Mouse (Mus musculus): ENCODE measurements around the gene Olfr1359.

The Olfr1359 gene

DNA sequence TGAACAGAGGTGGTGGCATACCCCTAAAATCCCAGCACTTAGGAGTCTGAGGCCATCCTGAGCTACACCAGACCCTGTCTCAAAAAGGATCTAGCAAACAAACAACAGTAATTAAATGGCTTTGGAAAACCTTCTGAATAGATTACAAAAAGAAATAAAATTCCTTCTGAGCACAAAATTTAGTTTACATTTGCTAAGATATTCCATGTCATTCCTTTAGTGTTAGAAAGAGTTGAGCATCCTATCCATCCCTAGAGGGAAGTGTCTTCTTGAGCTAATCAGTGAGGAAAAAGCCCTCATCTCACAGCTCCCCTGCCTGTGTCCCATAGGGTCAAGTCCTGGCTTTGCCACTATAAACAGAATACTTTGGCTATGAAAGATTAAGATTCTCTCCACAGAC, at the start of gene Olfr1359:
Gene Olfr1359 (plus strand): TSS at position 301 of the 400 bp plus-strand sequence.
- in situ Hi-C loops (cut with MboI, MseI): no loop called here

GRCm38 (mm10) chr13:21663286-21663685, 34.6 kb upstream of the Olfr1359 start, which contains the start of gene Olfr1361:
Gene Olfr1361, minus strand, starts transcription at chr13:21663386.
- in situ Hi-C loops (cut with MboI, MseI): no loop called here

GRCm38 (mm10) chr13:21677305-21677704, 20.6 kb upstream of the Olfr1359 start, which contains the start of gene Olfr1360:
Gene Olfr1360, minus strand, starts transcription at chr13:21677405.
- in situ Hi-C loops (cut with MboI, MseI): no loop called here

DNA sequence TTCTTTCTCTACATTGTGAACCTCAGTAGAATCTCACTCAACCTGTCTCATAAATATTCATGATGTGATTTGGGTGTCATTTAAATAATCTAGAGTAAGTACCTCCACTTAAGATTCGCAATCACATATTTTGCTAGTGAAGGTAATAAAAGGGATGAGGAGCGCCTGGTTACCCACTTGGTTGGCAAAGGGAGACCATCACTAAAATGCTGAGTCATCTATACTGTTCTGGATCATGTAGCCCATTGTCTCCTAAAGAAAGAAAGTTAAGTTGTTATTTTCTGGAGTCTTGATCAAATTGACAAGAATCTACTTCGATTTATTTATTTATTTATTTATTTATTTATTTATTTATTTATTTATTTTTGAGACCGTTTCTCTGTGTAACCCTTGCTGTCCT, 8.8 kb downstream of the Olfr1359 start:
- in situ Hi-C loops (cut with MboI, MseI): loop anchor here (5.0 to 25.0 kb wide), 3 partner anchors 182 to 1706 kb away; partner anchors contain the start of gene Abt1 (in 1 of the 2)

GRCm38 (mm10) chr13:21710031-21710711, 12.3 kb downstream of the Olfr1359 start:
- in situ Hi-C loops (cut with MboI, MseI): loop anchor here (5.0 to 25.0 kb wide), 4 partner anchors 548 to 1825 kb away; partner anchors contain the start of genes Abt1 (in 2 of the 2), Hist1h2af (in 1 of the 2), Hist1h3g (in 1 of the 2) and Hist1h4h (in 1 of the 2)

GRCm38 (mm10) chr13:21710821-21711525, 13.1 kb downstream of the Olfr1359 start:
- in situ Hi-C loops (cut with MboI, MseI): loop anchor here (5.0 to 25.0 kb wide), 4 partner anchors 549 to 1824 kb away; partner anchors contain the start of genes Abt1 (in 2 of the 2), Hist1h2af (in 1 of the 2), Hist1h3g (in 1 of the 2) and Hist1h4h (in 1 of the 2)

GRCm38 (mm10) chr13:21711698-21712097, 13.8 kb downstream of the Olfr1359 start:
- in situ Hi-C loops (cut with MboI, MseI): loop anchor here (5.0 to 25.0 kb wide), 4 partner anchors 549 to 1823 kb away; partner anchors contain the start of genes Abt1 (in 2 of the 2), Hist1h2af (in 1 of the 2), Hist1h3g (in 1 of the 2) and Hist1h4h (in 1 of the 2)

DNA sequence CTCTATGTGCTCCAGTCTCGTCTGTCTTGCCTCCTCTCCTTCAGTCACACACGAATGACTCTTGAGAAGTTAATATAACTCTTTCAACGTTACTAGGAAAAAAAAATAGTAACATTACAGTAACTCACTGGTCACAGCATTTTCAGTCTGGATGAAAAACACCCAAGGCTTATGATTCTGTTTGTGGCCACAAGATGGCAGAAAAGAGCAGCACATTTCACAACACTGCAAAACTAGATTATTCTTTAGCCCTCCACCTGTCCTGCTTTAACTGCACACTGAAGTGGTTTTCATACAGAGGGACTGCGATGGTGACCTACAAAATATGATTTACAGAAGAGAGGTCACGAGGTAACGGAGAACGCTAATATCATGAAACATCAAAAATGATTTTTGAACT, 16.8 kb downstream of the Olfr1359 start:
- in situ Hi-C loops (cut with MboI, MseI): loop anchor here (5.0 to 25.0 kb wide), 9 partner anchors 73 to 1968 kb away; partner anchors contain the start of genes Abt1 (in 2 of the 2), Hist1h3g (in 2 of the 2), Hist1h2ac (in 1 of the 2) and Hist1h2ad (in 1 of the 2)

DNA sequence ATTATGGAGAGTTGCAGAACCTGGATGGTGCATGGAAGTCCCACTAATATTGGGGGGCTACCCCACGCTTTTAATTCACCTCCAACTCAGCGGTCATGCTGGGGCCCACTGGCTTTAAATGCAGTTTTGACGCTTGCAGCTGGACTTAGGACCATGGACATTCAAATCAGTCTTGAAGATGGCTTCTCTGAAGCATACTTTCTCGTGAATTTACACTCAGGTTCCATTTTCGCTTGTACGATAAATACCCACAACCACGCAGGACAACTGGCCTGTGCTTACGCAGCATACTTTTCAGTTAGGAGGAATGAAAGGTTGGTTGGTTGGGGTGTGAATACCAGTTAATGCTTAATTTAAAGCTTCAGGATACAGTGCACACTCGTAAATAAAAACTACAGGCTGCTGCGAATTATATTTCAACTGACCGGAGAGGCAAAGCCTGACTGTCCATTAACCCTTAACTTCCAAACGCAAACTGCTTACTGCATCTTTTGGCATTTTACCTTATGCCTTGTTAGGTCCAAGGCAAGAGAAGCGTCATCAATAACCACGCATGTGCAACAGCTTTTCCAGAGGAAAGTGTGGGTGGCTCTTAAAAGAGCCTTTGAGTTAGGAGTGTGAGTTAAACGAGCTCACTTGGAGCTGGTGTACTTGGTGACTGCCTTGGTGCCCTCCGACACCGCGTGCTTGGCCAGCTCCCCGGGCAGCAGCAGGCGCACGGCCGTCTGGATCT, 17.4 kb downstream of the Olfr1359 start:
- in situ Hi-C loops (cut with MboI, MseI): loop anchor here (5.0 to 25.0 kb wide), 8 partner anchors 72 to 1967 kb away; partner anchors contain the start of genes Abt1 (in 2 of the 2), Hist1h3g (in 2 of the 2), Hist1h2ac (in 1 of the 2) and Hist1h2ad (in 1 of the 2)

GRCm38 (mm10) chr13:21715864-21716539, 18.1 kb downstream of the Olfr1359 start, which contains the start of the genes Hist1h2bl and Hist1h2ai:
Gene Hist1h2bl, minus strand, starts transcription at chr13:21716143.
Gene Hist1h2ai, plus strand, starts transcription at chr13:21716422.
- in situ Hi-C loops (cut with MboI, MseI): loop anchor here (5.0 to 25.0 kb wide), 8 partner anchors 71 to 1966 kb away; partner anchors contain the start of genes Abt1 (in 2 of the 2), Hist1h3g (in 2 of the 2), Hist1h2ac (in 1 of the 2) and Hist1h2ad (in 1 of the 2)

DNA sequence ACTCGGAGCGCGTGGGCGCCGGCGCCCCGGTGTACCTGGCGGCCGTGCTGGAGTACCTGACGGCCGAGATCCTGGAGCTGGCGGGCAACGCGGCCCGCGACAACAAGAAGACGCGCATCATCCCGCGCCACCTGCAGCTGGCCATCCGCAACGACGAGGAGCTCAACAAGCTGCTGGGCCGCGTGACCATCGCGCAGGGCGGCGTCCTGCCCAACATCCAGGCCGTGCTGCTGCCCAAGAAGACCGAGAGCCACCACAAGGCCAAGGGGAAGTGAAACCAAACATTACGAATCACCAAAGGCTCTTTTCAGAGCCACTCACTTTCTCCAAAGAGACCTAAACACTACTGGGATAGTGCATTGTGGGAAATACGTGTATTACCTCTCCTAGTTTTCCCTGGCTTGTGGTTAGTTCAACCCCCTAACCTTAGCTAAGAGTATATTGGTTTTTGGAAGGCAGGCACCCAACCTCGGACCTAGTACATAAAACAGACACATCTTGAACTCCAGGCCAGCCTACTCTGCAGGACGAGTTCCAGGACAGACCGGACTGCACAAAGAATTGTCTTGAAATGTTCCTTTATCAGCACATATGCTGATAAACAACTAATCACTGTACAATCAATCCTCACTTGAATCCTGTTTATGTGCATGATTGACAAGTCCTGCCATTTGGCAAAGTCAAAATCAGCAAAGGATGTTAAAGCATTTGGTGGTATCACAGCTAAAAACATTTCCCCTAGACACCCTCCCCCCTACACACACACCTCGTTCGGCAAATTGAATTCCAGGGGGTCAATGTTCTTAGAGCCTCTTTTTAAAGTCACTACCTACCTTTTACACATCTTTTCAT, 18.9 kb downstream of the Olfr1359 start:
- in situ Hi-C loops (cut with MboI, MseI): loop anchor here (5.0 to 25.0 kb wide), 8 partner anchors 71 to 1966 kb away; partner anchors contain the start of genes Abt1 (in 2 of the 2), Hist1h3g (in 2 of the 2), Hist1h2ac (in 1 of the 2) and Hist1h2ad (in 1 of the 2)

DNA sequence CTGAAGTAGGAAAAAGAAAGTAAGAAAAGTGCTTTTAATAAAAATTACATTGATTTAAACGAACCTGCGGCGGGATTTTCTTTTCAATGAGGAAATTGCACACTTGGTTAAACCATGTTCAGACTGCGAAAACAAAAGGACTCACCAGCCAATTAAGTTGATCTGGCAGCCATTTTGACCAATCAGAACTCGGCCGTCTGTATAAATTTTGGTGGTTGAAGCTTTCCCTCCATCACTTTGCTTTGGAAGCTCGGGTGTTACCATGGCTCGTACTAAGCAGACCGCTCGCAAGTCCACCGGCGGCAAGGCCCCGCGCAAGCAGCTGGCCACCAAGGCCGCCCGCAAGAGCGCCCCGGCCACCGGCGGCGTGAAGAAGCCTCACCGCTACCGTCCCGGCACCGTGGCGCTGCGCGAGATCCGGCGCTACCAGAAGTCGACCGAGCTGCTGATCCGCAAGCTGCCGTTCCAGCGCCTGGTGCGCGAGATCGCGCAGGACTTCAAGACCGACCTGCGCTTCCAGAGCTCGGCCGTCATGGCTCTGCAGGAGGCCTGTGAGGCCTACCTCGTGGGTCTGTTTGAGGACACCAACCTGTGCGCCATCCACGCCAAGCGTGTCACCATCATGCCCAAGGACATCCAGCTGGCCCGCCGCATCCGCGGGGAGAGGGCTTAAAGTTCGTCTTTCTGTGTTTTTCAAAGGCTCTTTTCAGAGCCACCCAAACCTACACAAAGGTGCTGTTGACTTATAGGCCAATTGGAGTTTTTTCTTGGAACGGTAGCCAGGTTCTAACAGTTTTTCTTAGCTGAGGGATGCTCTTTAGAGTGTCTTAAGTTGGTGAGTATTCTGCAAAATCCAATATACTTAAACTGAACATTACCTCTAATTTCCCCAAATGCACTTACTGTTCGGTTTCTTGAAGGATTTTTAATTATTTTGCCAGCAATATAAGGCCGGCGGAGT, 19.8 kb downstream of the Olfr1359 start, which contains the start of gene Hist1h3h:
Gene Hist1h3h (plus strand): TSS at position 263 of the 961 bp plus-strand sequence.
- in situ Hi-C loops (cut with MboI, MseI): loop anchor here (5.0 to 25.0 kb wide), 8 partner anchors 70 to 1965 kb away; partner anchors contain the start of genes Abt1 (in 2 of the 2), Hist1h3g (in 2 of the 2), Hist1h2ac (in 1 of the 2) and Hist1h2ad (in 1 of the 2)

- in situ Hi-C loops (cut with MboI, MseI): loop anchor here (5.0 to 25.0 kb wide), 8 partner anchors 69 to 1964 kb away; partner anchors contain the start of genes Abt1 (in 2 of the 2), Hist1h3g (in 2 of the 2), Hist1h2ac (in 1 of the 2) and Hist1h2ad (in 1 of the 2)
Observed at GRCm38 (mm10) chr13:21718381-21719080, 20.6 kb downstream of the Olfr1359 start.

DNA sequence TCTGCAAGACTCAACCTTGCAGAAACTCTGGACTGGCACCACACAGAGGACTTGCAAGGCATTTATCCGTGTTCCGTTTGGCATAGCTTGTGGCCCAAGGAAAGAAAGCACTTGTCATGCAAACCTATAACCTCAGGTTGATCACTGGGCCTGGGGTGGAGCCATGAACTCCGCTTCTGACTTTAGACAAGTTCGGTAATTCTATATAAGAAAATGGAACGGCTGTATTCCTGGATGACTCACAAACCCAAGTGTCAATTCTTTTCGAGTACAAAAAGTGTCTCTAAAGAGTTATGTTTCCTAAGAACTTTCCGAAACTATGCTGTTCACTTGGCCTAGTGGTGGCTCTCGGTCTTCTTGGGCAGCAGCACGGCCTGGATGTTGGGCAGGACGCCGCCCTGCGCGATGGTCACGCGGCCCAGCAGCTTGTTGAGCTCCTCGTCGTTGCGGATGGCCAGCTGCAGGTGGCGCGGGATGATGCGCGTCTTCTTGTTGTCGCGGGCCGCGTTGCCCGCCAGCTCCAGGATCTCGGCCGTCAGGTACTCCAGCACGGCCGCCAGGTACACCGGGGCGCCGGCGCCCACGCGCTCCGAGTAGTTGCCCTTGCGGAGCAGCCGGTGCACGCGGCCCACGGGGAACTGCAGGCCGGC, 23.3 kb downstream of the Olfr1359 start:
- in situ Hi-C loops (cut with MboI, MseI): loop anchor here in 1 of 2 experiments (5.0 to 25.0 kb wide), 2 partner anchors 1691 to 1851 kb away; partner anchors contain the start of genes Abt1, Hist1h2ad, Hist1h2ae and Hist1h2bf

- in situ Hi-C loops (cut with MboI, MseI): loop anchor here in 1 of 2 experiments (5.0 to 25.0 kb wide), 2 partner anchors 1690 to 1850 kb away; partner anchors contain the start of genes Abt1, Hist1h2ad, Hist1h2ae and Hist1h2bf
Observed at GRCm38 (mm10) chr13:21721757-21722372, 24.0 kb downstream of the Olfr1359 start, which contains the start of gene Hist1h2bm. Gene Hist1h2bm, plus strand, starts transcription at chr13:21722044.
